Mouse (Mus musculus): ENCODE measurements around the gene Fgf12. TPM values are rescaled to one million over a fixed set of nuclear protein-coding genes. Genes with fewer than 3 reads are reported as not detected.

Fgf12 gene
- polyA plus RNA-seq, 2 experiments = 0.06 TPM; not detected in 1

GRCm38 (mm10) chr16:28421617-28422016 is 331.3 kb downstream of the Fgf12 start:
- ATAC-seq (ENCODE audit: insufficient read depth) (no peak), DNase-seq (ENCODE audit: low read depth in 3 of 3, low spot score in 3 of 3) (no peak)
- Histone ChIP-seq H3K36me3 (replicated peaks; ENCODE audit: control insufficient read depth, insufficient read depth, low read depth) (no peaks in the 10 kb centered on the region), H3K4me3 (ENCODE audit: insufficient read depth in 1 of 2, low read depth in 2 of 2, low read length in 2 of 2) (no peak overlapping the region), H3K9ac (replicated peaks) (no peak overlapping the region), H3K4me1 (replicated peaks; ENCODE audit: control insufficient read depth in 2 of 2, insufficient read depth in 2 of 2, low read length in 1 of 2) (no peaks in the 10 kb centered on the region), H3K27me3 (ENCODE audit: control insufficient read depth, insufficient read depth, low read length) (no peaks in the 10 kb centered on the region), H3K4me2 (ENCODE audit: low read depth) (no peak overlapping the region), H3K9me3 (ENCODE audit: control insufficient read depth, low read length) (no peaks in the 10 kb centered on the region), H3K27ac (no peak overlapping the region)
- TF ChIP-seq CTCF (IDR thresholded peaks at IDR 0.05; ENCODE audit: low read depth) (no peak), EP300 (IDR thresholded peaks at IDR 0.05; ENCODE audit: low read depth) (no peak)
- WGBS (ENCODE audit: insufficient replicate concordance) = 67% methylated on average over 1 of the region's 1 CpGs

GRCm38 (mm10) chr16:28419693-28420299 is 333.1 kb downstream of the Fgf12 start:
- no peak overlapping the region for H3K4me2 ChIP-seq (ENCODE audit: low read depth)
- H3K4me3 ChIP-seq (ENCODE audit: insufficient read depth in 1 of 2, low read depth in 2 of 2, low read length in 2 of 2) = no peak overlapping the region
- DNase-seq (ENCODE audit: low read depth in 3 of 3, low spot score in 3 of 3) = no peak
- no peak for ATAC-seq (ENCODE audit: insufficient read depth)
- no peak overlapping the region for H3K9ac ChIP-seq (replicated peaks)
- H3K36me3 ChIP-seq (replicated peaks; ENCODE audit: control insufficient read depth, insufficient read depth, low read depth) = no peaks in the 10 kb centered on the region
- H3K27ac ChIP-seq = no peak overlapping the region
- 49% methylated on average over 3 of the region's 3 CpGs for WGBS (ENCODE audit: insufficient replicate concordance)
- H3K4me1 ChIP-seq (replicated peaks; ENCODE audit: control insufficient read depth in 2 of 2, insufficient read depth in 2 of 2, low read length in 1 of 2) = no peaks in the 10 kb centered on the region
- no peaks in the 10 kb centered on the region for H3K9me3 ChIP-seq (ENCODE audit: control insufficient read depth, low read length)
- H3K27me3 ChIP-seq (ENCODE audit: control insufficient read depth, insufficient read depth, low read length) = no peaks in the 10 kb centered on the region
- TF ChIP-seq EP300 (IDR thresholded peaks at IDR 0.05; ENCODE audit: low read depth) (no peak), CTCF (IDR thresholded peaks at IDR 0.05; ENCODE audit: low read depth) (no peak)

DNA sequence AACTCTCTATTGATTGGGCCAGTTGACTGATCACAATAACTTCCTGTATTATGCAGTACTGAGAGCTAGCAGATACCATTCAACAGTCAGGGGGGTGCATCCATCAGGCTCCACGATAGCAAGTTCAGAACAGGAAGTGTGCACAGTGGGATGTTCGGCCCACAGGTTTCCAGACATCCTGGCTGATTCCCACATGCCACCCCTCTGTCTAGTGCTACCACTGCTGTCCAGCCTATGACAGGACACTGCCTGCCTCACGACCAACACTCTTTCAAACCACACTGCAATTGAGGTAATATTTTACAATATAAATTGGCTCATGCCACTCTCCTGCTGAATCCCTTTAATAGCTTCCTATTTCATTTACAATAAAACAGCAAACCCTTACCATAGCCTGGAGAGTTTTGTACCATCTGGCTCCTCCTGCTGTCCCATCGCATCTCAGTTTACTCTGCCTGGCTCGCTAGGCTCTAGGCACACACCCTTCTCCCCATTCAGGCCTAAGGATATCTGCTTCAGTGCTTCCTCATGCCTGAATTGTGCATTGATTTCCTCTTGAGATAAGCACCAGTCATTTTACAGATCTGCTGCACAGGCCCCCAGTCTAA is 341.6 kb downstream of the Fgf12 start:
- TF ChIP-seq EP300 (IDR thresholded peaks at IDR 0.05; ENCODE audit: low read depth) (no peak), CTCF (IDR thresholded peaks at IDR 0.05; ENCODE audit: low read depth) (no peak)
- no peak overlapping the region for H3K9ac ChIP-seq (replicated peaks)
- WGBS (ENCODE audit: insufficient replicate concordance) = 46% methylated on average over 5 of the region's 5 CpGs
- no peak overlapping the region for H3K27ac ChIP-seq
- no peak for DNase-seq (ENCODE audit: low read depth in 3 of 3, low spot score in 3 of 3)
- no peak overlapping the region for H3K4me3 ChIP-seq (ENCODE audit: insufficient read depth in 1 of 2, low read depth in 2 of 2, low read length in 2 of 2)
- no peaks in the 10 kb centered on the region for H3K9me3 ChIP-seq (ENCODE audit: control insufficient read depth, low read length)
- no peaks in the 10 kb centered on the region for H3K4me1 ChIP-seq (replicated peaks; ENCODE audit: control insufficient read depth in 2 of 2, insufficient read depth in 2 of 2, low read length in 1 of 2)
- no peaks in the 10 kb centered on the region for H3K27me3 ChIP-seq (ENCODE audit: control insufficient read depth, insufficient read depth, low read length)
- ATAC-seq (ENCODE audit: insufficient read depth) = no peak
- H3K4me2 ChIP-seq (ENCODE audit: low read depth) = no peak overlapping the region
- H3K36me3 ChIP-seq (replicated peaks; ENCODE audit: control insufficient read depth, insufficient read depth, low read depth) = no peaks in the 10 kb centered on the region

- no peak overlapping the region for H3K9ac ChIP-seq (replicated peaks)
- no peak overlapping the region for H3K4me2 ChIP-seq (ENCODE audit: low read depth)
- TF ChIP-seq CTCF (IDR thresholded peaks at IDR 0.05; ENCODE audit: low read depth) (no peak), EP300 (IDR thresholded peaks at IDR 0.05; ENCODE audit: low read depth) (no peak)
- H3K27ac ChIP-seq = no peak overlapping the region
- ATAC-seq (ENCODE audit: insufficient read depth) = no peak
- no peaks in the 10 kb centered on the region for H3K4me1 ChIP-seq (replicated peaks; ENCODE audit: control insufficient read depth in 2 of 2, insufficient read depth in 2 of 2, low read length in 1 of 2)
- no peak overlapping the region for H3K4me3 ChIP-seq (ENCODE audit: insufficient read depth in 1 of 2, low read depth in 2 of 2, low read length in 2 of 2)
- 56% methylated on average over 7 of the region's 7 CpGs for WGBS (ENCODE audit: insufficient replicate concordance)
- DNase-seq (ENCODE audit: low read depth in 3 of 3, low spot score in 3 of 3) = no peak
- H3K27me3 ChIP-seq (ENCODE audit: control insufficient read depth, insufficient read depth, low read length) = no peaks in the 10 kb centered on the region
- no peaks in the 10 kb centered on the region for H3K36me3 ChIP-seq (replicated peaks; ENCODE audit: control insufficient read depth, insufficient read depth, low read depth)
- no peaks in the 10 kb centered on the region for H3K9me3 ChIP-seq (ENCODE audit: control insufficient read depth, low read length)
Measured at GRCm38 (mm10) chr16:28408294-28408693, 344.6 kb downstream of the Fgf12 start.

DNA sequence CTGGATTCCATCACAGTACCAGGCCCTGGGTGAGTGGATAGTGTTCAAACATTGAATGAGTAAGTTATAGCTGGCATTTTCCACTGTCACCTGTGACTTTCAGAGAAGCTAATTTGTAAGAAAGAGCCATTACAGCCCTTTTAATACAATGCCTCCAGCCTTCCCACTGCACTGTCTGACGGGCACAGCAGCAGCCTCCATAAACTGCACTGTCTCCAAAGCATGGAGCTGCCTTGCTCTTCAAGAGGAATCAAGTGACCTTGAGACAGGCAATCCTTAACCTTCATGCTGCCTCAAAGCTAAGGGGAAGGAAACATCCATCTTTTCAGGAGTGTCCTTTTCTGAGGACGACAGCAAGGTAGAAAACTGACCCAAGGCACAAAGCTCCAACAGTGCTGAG is 345.0 kb downstream of the Fgf12 start:
- 36% methylated on average over 2 of the region's 2 CpGs for WGBS (ENCODE audit: insufficient replicate concordance)
- no peak for TF ChIP-seq CTCF (IDR thresholded peaks at IDR 0.05; ENCODE audit: low read depth)
- no peak for TF ChIP-seq EP300 (IDR thresholded peaks at IDR 0.05; ENCODE audit: low read depth)
- no peaks in the 10 kb centered on the region for H3K9me3 ChIP-seq (ENCODE audit: control insufficient read depth, low read length)
- no peak overlapping the region for H3K9ac ChIP-seq (replicated peaks)
- no peaks in the 10 kb centered on the region for H3K4me1 ChIP-seq (replicated peaks; ENCODE audit: control insufficient read depth in 2 of 2, insufficient read depth in 2 of 2, low read length in 1 of 2)
- H3K4me3 ChIP-seq (ENCODE audit: insufficient read depth in 1 of 2, low read depth in 2 of 2, low read length in 2 of 2) = no peak overlapping the region
- ATAC-seq (ENCODE audit: insufficient read depth) = no peak
- H3K27ac ChIP-seq = no peak overlapping the region
- H3K36me3 ChIP-seq (replicated peaks; ENCODE audit: control insufficient read depth, insufficient read depth, low read depth) = no peaks in the 10 kb centered on the region
- no peak for DNase-seq (ENCODE audit: low read depth in 3 of 3, low spot score in 3 of 3)
- H3K4me2 ChIP-seq (ENCODE audit: low read depth) = no peak overlapping the region
- no peaks in the 10 kb centered on the region for H3K27me3 ChIP-seq (ENCODE audit: control insufficient read depth, insufficient read depth, low read length)

All from liver, embryonic 14.5 days (tissue).